Mouse (Mus musculus): Measurements from ENCODE around the gene Olfr1048. TPM values are rescaled to one million over a fixed set of nuclear protein-coding genes. Genes with fewer than 3 reads are reported as not detected.
"Not testable (repeated sequence)": the region's sequence is repeated elsewhere in the genome, so short reads cannot be mapped to it uniquely, and the experiment has no call there.

Gene Olfr1048
- polyA plus RNA-seq (2015; fragmentation: Nextera tagmentation; extraction: Ambion mirVana): not detected in 2 replicates

DNA sequence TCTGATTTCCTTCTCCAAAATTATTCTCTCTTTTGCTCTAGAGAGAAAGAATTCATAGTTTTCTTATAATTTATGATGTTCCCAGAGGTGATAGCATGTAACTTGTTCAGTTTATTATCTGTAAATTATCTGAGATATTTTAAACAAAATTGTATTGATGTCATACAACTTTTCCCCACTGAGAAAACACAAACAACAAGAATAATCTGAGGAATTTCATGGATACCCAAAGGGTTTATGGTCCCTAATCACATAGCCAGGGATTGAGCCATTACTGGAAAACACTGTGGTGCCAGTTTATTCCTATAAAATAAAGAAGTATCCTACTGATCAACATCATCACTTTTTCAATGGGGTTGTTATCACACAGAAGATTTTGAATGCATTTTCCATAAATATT lies at the start of gene Olfr1048:
Gene Olfr1048, minus strand, starts transcription at position 101 of the 400 bp plus-strand sequence.
- no peak within 1 kb of the TSS for H3K4me2 ChIP-seq (ENCODE audit: low read depth, low read length)
- H3K4me1 ChIP-seq (ENCODE audit: control insufficient read depth, insufficient read depth, low read length): no peaks in the 10 kb centered on the region
- ATAC-seq (replicated peaks; ENCODE audit: extremely low read depth, insufficient read depth, low FRiP score): no peak
- no peaks in the 10 kb centered on the region for H3K27me3 ChIP-seq (ENCODE audit: control insufficient read depth, insufficient read depth, low read length)
- H3K36me3 ChIP-seq (ENCODE audit: control insufficient read depth, insufficient read depth): no peaks in the 10 kb centered on the region
- H3K27ac ChIP-seq (ENCODE audit: low read length): no peak within 1 kb of the TSS
- no peak within 1 kb of the TSS for H3K4me3 ChIP-seq (ENCODE audit: low read length)
- no peaks in the 10 kb centered on the region for H3K9me3 ChIP-seq (replicated peaks; ENCODE audit: control insufficient read depth, low read length)
- no peak within 1 kb of the TSS for H3K9ac ChIP-seq (ENCODE audit: low read length)

DNA sequence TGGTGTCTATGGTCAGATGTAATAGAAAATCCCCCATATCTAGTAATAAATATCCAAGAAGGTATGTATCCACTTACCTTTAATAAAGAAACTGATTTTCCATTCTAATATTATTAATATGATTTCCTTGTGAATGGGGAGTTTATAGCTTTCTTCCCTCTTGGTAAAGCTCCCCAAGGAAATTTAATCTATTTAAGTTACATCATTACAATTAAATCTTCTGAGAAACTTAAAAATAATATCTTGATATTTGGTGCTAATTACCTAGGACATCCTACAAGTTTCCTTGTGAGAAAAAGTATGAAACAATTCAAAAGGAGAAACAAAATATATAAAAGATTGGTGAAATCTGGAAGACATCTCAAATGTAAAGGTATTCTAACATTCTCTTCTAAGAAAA lies 38.9 kb upstream of the Olfr1048 start, which contains the start of gene Olfr1051:
Gene Olfr1051, minus strand, starts transcription at position 101 of the 400 bp plus-strand sequence.
- not testable (repeated sequence) for H3K4me2 ChIP-seq (ENCODE audit: low read depth, low read length); H3K9me3 ChIP-seq (replicated peaks; ENCODE audit: control insufficient read depth, low read length); H3K27ac ChIP-seq (ENCODE audit: low read length); H3K27me3 ChIP-seq (ENCODE audit: control insufficient read depth, insufficient read depth, low read length); ATAC-seq (replicated peaks; ENCODE audit: extremely low read depth, insufficient read depth, low FRiP score); H3K4me1 ChIP-seq (ENCODE audit: control insufficient read depth, insufficient read depth, low read length); H3K36me3 ChIP-seq (ENCODE audit: control insufficient read depth, insufficient read depth); H3K4me3 ChIP-seq (ENCODE audit: low read length); H3K9ac ChIP-seq (ENCODE audit: low read length)

DNA sequence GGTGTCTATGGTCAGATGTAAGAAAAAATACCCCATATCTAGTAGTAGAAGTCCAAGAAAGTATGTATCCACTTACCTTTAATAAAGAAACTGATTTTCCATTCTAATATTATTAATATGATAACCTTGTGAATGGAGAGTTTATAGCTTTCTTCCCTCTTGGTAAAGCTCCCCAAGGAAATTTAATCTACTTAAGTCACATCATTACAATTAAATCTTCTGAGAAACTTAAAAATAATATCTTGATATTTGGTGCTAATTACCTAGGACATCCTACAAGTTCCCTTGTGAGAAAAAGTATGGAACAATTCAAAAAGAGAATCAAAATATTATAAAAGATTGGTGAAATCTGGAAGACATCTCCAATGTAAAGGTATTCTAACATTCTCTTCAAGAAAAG lies 18.1 kb upstream of the Olfr1048 start, which contains the start of gene Olfr1049:
Gene Olfr1049, minus strand, starts transcription at position 101 of the 400 bp plus-strand sequence.
- H3K27me3 ChIP-seq (ENCODE audit: control insufficient read depth, insufficient read depth, low read length); H3K4me1 ChIP-seq (ENCODE audit: control insufficient read depth, insufficient read depth, low read length); H3K4me3 ChIP-seq (ENCODE audit: low read length); H3K9ac ChIP-seq (ENCODE audit: low read length); H3K36me3 ChIP-seq (ENCODE audit: control insufficient read depth, insufficient read depth); H3K27ac ChIP-seq (ENCODE audit: low read length); H3K4me2 ChIP-seq (ENCODE audit: low read depth, low read length); H3K9me3 ChIP-seq (replicated peaks; ENCODE audit: control insufficient read depth, low read length); ATAC-seq (replicated peaks; ENCODE audit: extremely low read depth, insufficient read depth, low FRiP score): not testable (repeated sequence)

DNA sequence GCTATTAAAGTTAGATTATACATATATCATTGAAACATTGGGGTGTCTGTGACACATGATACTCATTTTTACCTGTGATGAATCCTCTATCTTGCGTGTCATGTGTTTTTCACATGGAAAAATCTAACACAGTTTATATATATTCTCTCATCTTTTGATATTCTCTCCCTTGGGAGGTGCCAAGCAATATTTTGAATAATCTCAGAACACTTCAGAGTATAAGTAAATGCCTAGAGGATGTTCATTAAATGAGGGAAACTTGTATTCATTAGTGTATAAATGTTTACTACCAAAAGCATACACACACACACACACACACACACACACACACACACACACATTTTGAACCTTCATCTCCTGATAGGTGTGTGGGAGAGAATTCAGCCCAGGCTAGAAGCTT lies 8.8 kb downstream of the Olfr1048 start, which contains the start of gene Olfr1047:
Gene Olfr1047, minus strand, starts transcription at position 101 of the 400 bp plus-strand sequence.
- no peaks in the 10 kb centered on the region for H3K9me3 ChIP-seq (replicated peaks; ENCODE audit: control insufficient read depth, low read length)
- WGBS: 82% methylated on average over 1 of the region's 1 CpGs
- H3K36me3 ChIP-seq (ENCODE audit: control insufficient read depth, insufficient read depth): no peaks in the 10 kb centered on the region
- no peak within 1 kb of the TSS for H3K4me2 ChIP-seq (ENCODE audit: low read depth, low read length)
- no peaks in the 10 kb centered on the region for H3K4me1 ChIP-seq (ENCODE audit: control insufficient read depth, insufficient read depth, low read length)
- H3K27ac ChIP-seq (ENCODE audit: low read length): no peak within 1 kb of the TSS
- ATAC-seq (replicated peaks; ENCODE audit: extremely low read depth, insufficient read depth, low FRiP score): no peak
- H3K9ac ChIP-seq (ENCODE audit: low read length): no peak within 1 kb of the TSS
- no peak within 1 kb of the TSS for H3K4me3 ChIP-seq (ENCODE audit: low read length)
- H3K27me3 ChIP-seq (ENCODE audit: control insufficient read depth, insufficient read depth, low read length): no peaks in the 10 kb centered on the region

DNA sequence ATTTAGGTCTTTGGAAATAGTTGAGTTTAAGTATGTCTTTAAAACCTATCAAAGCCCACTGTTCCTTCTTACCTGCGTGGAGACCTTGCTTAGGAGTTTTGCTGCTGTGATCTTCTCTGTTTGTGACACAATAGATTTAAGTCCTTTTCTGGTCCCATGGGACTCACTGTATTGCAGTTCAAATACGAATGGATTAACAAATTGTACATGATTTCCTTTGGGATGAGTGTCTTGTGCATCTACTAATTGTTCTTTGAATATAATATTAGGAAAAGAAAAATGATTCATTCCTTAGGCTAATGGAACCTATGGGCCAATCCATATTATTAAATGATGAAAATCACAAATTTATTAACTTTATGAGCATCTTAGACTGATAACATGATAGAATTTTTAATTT lies 20.9 kb downstream of the Olfr1048 start, which contains the start of gene Olfr1046:
Gene Olfr1046, minus strand, starts transcription at position 101 of the 400 bp plus-strand sequence.
- Histone ChIP-seq H3K27me3 (ENCODE audit: control insufficient read depth, insufficient read depth, low read length) (no peaks in the 10 kb centered on the region), H3K36me3 (ENCODE audit: control insufficient read depth, insufficient read depth) (no peaks in the 10 kb centered on the region), H3K9me3 (replicated peaks; ENCODE audit: control insufficient read depth, low read length) (no peaks in the 10 kb centered on the region), H3K4me3 (ENCODE audit: low read length) (no peak within 1 kb of the TSS), H3K4me2 (ENCODE audit: low read depth, low read length) (no peak within 1 kb of the TSS), H3K9ac (ENCODE audit: low read length) (no peak within 1 kb of the TSS), H3K27ac (ENCODE audit: low read length) (no peak within 1 kb of the TSS), H3K4me1 (ENCODE audit: control insufficient read depth, insufficient read depth, low read length) (no peaks in the 10 kb centered on the region)
- 59% methylated on average over 2 of the region's 2 CpGs for WGBS
- ATAC-seq (replicated peaks; ENCODE audit: extremely low read depth, insufficient read depth, low FRiP score): no peak

DNA sequence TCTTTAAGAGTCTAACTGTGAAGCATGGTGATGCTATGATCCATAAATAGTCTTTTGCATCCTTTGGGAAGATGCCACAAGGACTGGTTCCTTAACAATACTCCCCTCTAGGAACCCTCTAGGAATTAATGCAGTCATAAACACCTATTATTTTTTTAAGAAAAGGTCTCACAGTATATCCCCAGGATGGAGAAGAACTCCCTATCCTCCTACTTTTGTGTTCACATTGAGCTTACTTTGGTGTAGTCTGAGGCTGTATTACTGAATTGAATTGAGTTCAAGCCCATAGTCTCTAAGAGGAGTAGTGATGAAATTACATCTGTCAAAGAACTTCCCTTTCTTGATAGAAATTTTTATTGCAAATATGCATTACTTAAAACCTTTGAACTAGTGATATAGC lies 37.2 kb downstream of the Olfr1048 start, which contains the start of gene Olfr1045:
Gene Olfr1045, minus strand, starts transcription at position 101 of the 400 bp plus-strand sequence.
- no peaks in the 10 kb centered on the region for H3K36me3 ChIP-seq (ENCODE audit: control insufficient read depth, insufficient read depth)
- no peaks in the 10 kb centered on the region for H3K9me3 ChIP-seq (replicated peaks; ENCODE audit: control insufficient read depth, low read length)
- H3K9ac ChIP-seq (ENCODE audit: low read length): no peak within 1 kb of the TSS
- H3K4me2 ChIP-seq (ENCODE audit: low read depth, low read length): no peak within 1 kb of the TSS
- H3K27ac ChIP-seq (ENCODE audit: low read length): no peak within 1 kb of the TSS
- H3K27me3 ChIP-seq (ENCODE audit: control insufficient read depth, insufficient read depth, low read length): no peaks in the 10 kb centered on the region
- H3K4me3 ChIP-seq (ENCODE audit: low read length): no peak within 1 kb of the TSS
- H3K4me1 ChIP-seq (ENCODE audit: control insufficient read depth, insufficient read depth, low read length): no peaks in the 10 kb centered on the region
- no peak for ATAC-seq (replicated peaks; ENCODE audit: extremely low read depth, insufficient read depth, low FRiP score)

DNA sequence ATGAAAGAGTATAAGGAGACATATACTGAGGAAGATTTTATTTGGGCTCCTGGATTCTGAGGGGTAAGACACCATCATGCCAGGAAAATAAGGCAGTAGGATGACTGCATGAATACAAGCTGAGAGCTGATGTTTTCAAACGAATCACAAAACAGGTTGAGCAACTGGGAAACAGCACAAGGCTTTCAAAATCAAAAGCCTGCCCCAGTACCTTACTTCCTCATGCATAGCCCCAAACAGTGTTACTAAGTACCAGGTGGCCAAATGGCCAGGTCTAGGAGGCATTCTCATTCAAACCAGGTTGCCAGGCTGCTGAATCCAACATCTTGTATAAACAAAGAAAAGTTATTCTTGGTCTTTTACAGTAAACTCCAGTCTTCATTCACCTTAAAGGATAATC lies 44.2 kb downstream of the Olfr1048 start:
- Histone ChIP-seq H3K4me2 (ENCODE audit: low read depth, low read length) (no peak overlapping the region), H3K4me1 (ENCODE audit: control insufficient read depth, insufficient read depth, low read length) (no peaks in the 10 kb centered on the region), H3K9ac (ENCODE audit: low read length) (no peak overlapping the region), H3K9me3 (replicated peaks; ENCODE audit: control insufficient read depth, low read length) (peaks cover 4% of the 10 kb centered on the region; the same call in 1 of the 2 replicates), H3K36me3 (ENCODE audit: control insufficient read depth, insufficient read depth) (no peaks in the 10 kb centered on the region), H3K27me3 (ENCODE audit: control insufficient read depth, insufficient read depth, low read length) (no peaks in the 10 kb centered on the region), H3K27ac (ENCODE audit: low read length) (no peak overlapping the region), H3K4me3 (ENCODE audit: low read length) (no peak overlapping the region)
- 31% methylated on average over 1 of the region's 1 CpGs for WGBS
- ATAC-seq (replicated peaks; ENCODE audit: extremely low read depth, insufficient read depth, low FRiP score): no peak

DNA sequence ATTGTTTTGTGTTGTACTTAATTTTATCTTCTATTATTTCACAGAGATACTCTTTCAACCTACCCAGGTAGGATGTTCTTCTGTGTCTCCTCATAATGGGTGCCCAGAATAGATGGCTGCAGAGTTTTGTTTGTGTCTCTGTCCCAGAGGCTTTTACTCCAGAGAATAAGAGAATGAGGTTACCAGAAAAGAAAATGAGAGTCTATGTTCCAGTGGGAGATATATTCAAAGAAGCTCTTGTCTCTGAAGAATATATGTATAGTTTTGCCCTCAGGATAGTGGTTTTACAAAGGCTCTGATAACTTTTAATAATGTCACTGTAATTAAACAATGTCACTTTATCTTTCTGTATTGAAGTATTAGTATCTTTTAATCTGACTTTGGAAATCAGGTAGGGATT lies 54.5 kb downstream of the Olfr1048 start, which contains the start of gene Olfr52:
Gene Olfr52, minus strand, starts transcription at position 101 of the 400 bp plus-strand sequence.
- no peak within 1 kb of the TSS for H3K4me3 ChIP-seq (ENCODE audit: low read length)
- no peaks in the 10 kb centered on the region for H3K36me3 ChIP-seq (ENCODE audit: control insufficient read depth, insufficient read depth)
- no peak within 1 kb of the TSS for H3K4me2 ChIP-seq (ENCODE audit: low read depth, low read length)
- no peak for ATAC-seq (replicated peaks; ENCODE audit: extremely low read depth, insufficient read depth, low FRiP score)
- H3K27me3 ChIP-seq (ENCODE audit: control insufficient read depth, insufficient read depth, low read length): no peaks in the 10 kb centered on the region
- no peak within 1 kb of the TSS for H3K27ac ChIP-seq (ENCODE audit: low read length)
- no peak within 1 kb of the TSS for H3K9ac ChIP-seq (ENCODE audit: low read length)
- H3K4me1 ChIP-seq (ENCODE audit: control insufficient read depth, insufficient read depth, low read length): no peaks in the 10 kb centered on the region
- H3K9me3 ChIP-seq (replicated peaks; ENCODE audit: control insufficient read depth, low read length): no peaks in the 10 kb centered on the region
